Mouse (Mus musculus): ENCODE measurements around the gene Iqgap3. TPM values are rescaled to one million over a fixed set of nuclear protein-coding genes. Genes with fewer than 3 reads are reported as not detected.
A peak's percentile ranks its signal among the peaks of the same experiment; 100 is the strongest.

The Iqgap3 gene
- total and polyA plus RNA-seq, 3 experiments: 0.21 to 0.64 (median 0.45) TPM

GRCm38 (mm10) chr3:88114396-88114795 is 32.6 kb downstream of the Iqgap3 start:
- intact Hi-C loops (cut with DNase I): no loop called here
- no peaks in the 10 kb centered on the region for H3K4me1 ChIP-seq (ENCODE audit: control insufficient read depth, insufficient read depth, low read length)
- no peak overlapping the region for H3K4me3 ChIP-seq
- 65% methylated on average over 12 of the region's 12 CpGs for WGBS
- H3K79me2 ChIP-seq (replicated peaks; ENCODE audit: control insufficient read depth, insufficient read depth, low read length): no peaks in the 10 kb centered on the region
- no peaks in the 10 kb centered on the region for H3K27me3 ChIP-seq (ENCODE audit: control insufficient read depth, insufficient read depth, low read length)
- H3K27ac ChIP-seq: no peak overlapping the region
- H3K9ac ChIP-seq (ENCODE audit: low read depth, low read length): no peak overlapping the region
- no peak for TF ChIP-seq EP300 (IDR thresholded peaks at IDR 0.05; ENCODE audit: insufficient read depth, low read depth, low read length)
- TF ChIP-seq CTCF (IDR thresholded peaks at IDR 0.05): no peak
- TF ChIP-seq POLR2A (IDR thresholded peaks at IDR 0.05; ENCODE audit: insufficient read depth, low read depth, low read length): no peak
- H3K36me3 ChIP-seq (ENCODE audit: control insufficient read depth, insufficient read depth, low read length): no peaks in the 10 kb centered on the region
- DNase-seq: no peak

GRCm38 (mm10) chr3:88120117-88120651 is 38.4 kb downstream of the Iqgap3 start:
- H3K36me3 ChIP-seq (ENCODE audit: control insufficient read depth, insufficient read depth, low read length): no peaks in the 10 kb centered on the region
- DNase-seq: peak; percentile 74 to 75
- H3K27me3 ChIP-seq (ENCODE audit: control insufficient read depth, insufficient read depth, low read length): no peaks in the 10 kb centered on the region
- H3K9ac ChIP-seq (ENCODE audit: low read depth, low read length): no peak overlapping the region
- H3K4me1 ChIP-seq (ENCODE audit: control insufficient read depth, insufficient read depth, low read length): peaks cover 2% of the 10 kb centered on the region
- H3K27ac ChIP-seq: peak overlapping the region; percentile 82
- H3K79me2 ChIP-seq (replicated peaks; ENCODE audit: control insufficient read depth, insufficient read depth, low read length): no peaks in the 10 kb centered on the region
- H3K4me3 ChIP-seq: peak overlapping the region; percentile 5; the same call in 1 of the 2 replicates
- intact Hi-C loops (cut with DNase I): loop anchor here (10.0 kb wide), 1 partner anchor 55 kb away; no protein-coding TSS in a partner anchor
- no peak for TF ChIP-seq EP300 (IDR thresholded peaks at IDR 0.05; ENCODE audit: insufficient read depth, low read depth, low read length)
- peak; percentile 71; the same call in 1 of the 2 replicates for TF ChIP-seq POLR2A (IDR thresholded peaks at IDR 0.05; ENCODE audit: insufficient read depth, low read depth, low read length)
- peak; percentile 65 for TF ChIP-seq CTCF (IDR thresholded peaks at IDR 0.05)
- 30% methylated on average over 19 of the region's 19 CpGs for WGBS

- no peak for DNase-seq
- Histone ChIP-seq H3K27me3 (ENCODE audit: control insufficient read depth, insufficient read depth, low read length) (no peaks in the 10 kb centered on the region), H3K27ac (no peak overlapping the region), H3K36me3 (ENCODE audit: control insufficient read depth, insufficient read depth, low read length) (no peaks in the 10 kb centered on the region), H3K9ac (ENCODE audit: low read depth, low read length) (no peak overlapping the region), H3K4me1 (ENCODE audit: control insufficient read depth, insufficient read depth, low read length) (peaks cover 2% of the 10 kb centered on the region), H3K79me2 (replicated peaks; ENCODE audit: control insufficient read depth, insufficient read depth, low read length) (no peaks in the 10 kb centered on the region), H3K4me3 (no peak overlapping the region)
- no peak for TF ChIP-seq CTCF (IDR thresholded peaks at IDR 0.05)
- TF ChIP-seq EP300 (IDR thresholded peaks at IDR 0.05; ENCODE audit: insufficient read depth, low read depth, low read length): no peak
- no peak for TF ChIP-seq POLR2A (IDR thresholded peaks at IDR 0.05; ENCODE audit: insufficient read depth, low read depth, low read length)
- WGBS: 66% methylated on average over 14 of the region's 14 CpGs
- intact Hi-C loops (cut with DNase I): loop anchor here (10.0 kb wide), 1 partner anchor 53 kb away; no protein-coding TSS in a partner anchor
Observed at GRCm38 (mm10) chr3:88121164-88122131, 39.7 kb downstream of the Iqgap3 start.

GRCm38 (mm10) chr3:88125195-88125594 is 43.4 kb downstream of the Iqgap3 start:
- H3K4me3 ChIP-seq: no peak overlapping the region
- peaks cover 2% of the 10 kb centered on the region for H3K4me1 ChIP-seq (ENCODE audit: control insufficient read depth, insufficient read depth, low read length)
- no peak for DNase-seq
- intact Hi-C loops (cut with DNase I): loop anchor here (10.0 kb wide), 1 partner anchor 50 kb away; no protein-coding TSS in a partner anchor
- no peak overlapping the region; the same call in 1 of the 2 replicates for H3K27ac ChIP-seq
- WGBS: 33% methylated on average over 4 of the region's 4 CpGs
- no peaks in the 10 kb centered on the region for H3K27me3 ChIP-seq (ENCODE audit: control insufficient read depth, insufficient read depth, low read length)
- no peaks in the 10 kb centered on the region for H3K79me2 ChIP-seq (replicated peaks; ENCODE audit: control insufficient read depth, insufficient read depth, low read length)
- no peaks in the 10 kb centered on the region for H3K36me3 ChIP-seq (ENCODE audit: control insufficient read depth, insufficient read depth, low read length)
- TF ChIP-seq CTCF (IDR thresholded peaks at IDR 0.05) (no peak), EP300 (IDR thresholded peaks at IDR 0.05; ENCODE audit: insufficient read depth, low read depth, low read length) (0 out of 2 replicates have a peak, but pooled peaks have one; percentile 20)
- no peak overlapping the region for H3K9ac ChIP-seq (ENCODE audit: low read depth, low read length)

- 82% methylated on average over 7 of the region's 7 CpGs for WGBS
- Histone ChIP-seq H3K4me3 (no peak overlapping the region), H3K9ac (ENCODE audit: low read depth, low read length) (no peak overlapping the region), H3K36me3 (ENCODE audit: control insufficient read depth, insufficient read depth, low read length) (no peaks in the 10 kb centered on the region), H3K4me1 (ENCODE audit: control insufficient read depth, insufficient read depth, low read length) (no peaks in the 10 kb centered on the region), H3K27ac (no peak overlapping the region), H3K79me2 (replicated peaks; ENCODE audit: control insufficient read depth, insufficient read depth, low read length) (no peaks in the 10 kb centered on the region), H3K27me3 (ENCODE audit: control insufficient read depth, insufficient read depth, low read length) (no peaks in the 10 kb centered on the region)
- DNase-seq: no peak
- TF ChIP-seq CTCF (IDR thresholded peaks at IDR 0.05): no peak
- TF ChIP-seq EP300 (IDR thresholded peaks at IDR 0.05; ENCODE audit: insufficient read depth, low read depth, low read length): no peak
- TF ChIP-seq POLR2A (IDR thresholded peaks at IDR 0.05; ENCODE audit: insufficient read depth, low read depth, low read length): no peak
- intact Hi-C loops (cut with DNase I): loop anchor here (10.0 kb wide), 1 partner anchor 49 kb away; no protein-coding TSS in a partner anchor
Observed at GRCm38 (mm10) chr3:88126181-88126580, 44.4 kb downstream of the Iqgap3 start.

All from heart, adult 2 months (tissue).